Mouse (Mus musculus) spleen, postnatal 36 days (tissue): ENCODE measurements around the gene Atp8a2.

Source experiments
- DNase-seq, 2 experiments: peaks; one replicate each; pipeline ENCODE4 v3.0.0; 2022; ENCODE audit warnings: low spot score in 2 of 2, mixed read lengths in 1 of 2

The Atp8a2 gene

DNA sequence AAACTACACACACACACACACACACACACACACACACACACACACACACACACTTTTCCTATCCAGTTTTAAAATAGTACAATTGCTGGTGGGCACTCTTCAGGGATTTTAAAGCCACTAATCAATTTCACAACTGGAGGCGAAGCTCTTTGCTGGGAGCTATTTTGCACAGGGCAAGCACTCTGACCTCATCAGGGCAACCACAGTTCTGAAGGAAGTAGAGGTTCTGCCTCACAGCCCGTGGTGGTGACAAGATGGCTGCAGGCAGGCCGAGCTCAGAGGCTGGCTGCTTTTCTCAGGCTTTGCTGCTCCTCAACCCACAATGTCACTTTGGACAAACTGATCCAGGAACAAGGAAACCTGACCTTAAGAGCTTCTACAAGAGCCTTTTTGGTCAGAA, 590.0 kb downstream of the Atp8a2 start:
- DNase-seq: no peak

DNA sequence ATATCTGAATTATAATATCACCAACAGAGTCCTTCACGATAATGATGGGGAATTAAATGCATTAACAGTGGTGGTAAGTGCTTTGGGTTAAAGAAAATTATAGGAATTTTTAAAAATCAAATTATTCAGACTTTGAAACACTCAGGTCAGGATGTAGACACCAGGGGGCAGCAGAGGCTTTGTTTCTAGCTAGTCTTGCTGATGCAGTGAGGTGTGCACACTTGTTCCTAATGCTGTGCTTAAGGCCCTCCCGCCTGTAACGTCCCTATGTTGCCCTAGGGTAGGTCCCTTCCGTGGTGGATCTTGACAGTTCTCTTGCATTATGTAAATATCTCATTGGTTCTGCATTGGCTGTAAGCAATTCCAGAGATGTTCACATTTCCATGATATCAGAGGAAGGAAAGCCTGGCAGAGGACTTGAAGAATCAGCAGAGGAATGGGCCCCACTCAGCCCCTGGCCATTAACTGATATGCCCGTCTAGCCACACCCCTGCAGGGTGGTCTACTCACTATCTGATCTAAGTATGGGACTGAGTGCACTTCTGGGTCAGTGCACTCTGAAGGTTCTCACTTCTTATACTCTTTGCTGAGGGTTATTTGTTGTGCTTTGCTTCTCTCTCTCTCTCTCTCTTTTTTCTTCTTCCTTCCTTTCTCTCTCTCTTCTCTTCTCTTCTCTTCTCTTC, 591.2 kb downstream of the Atp8a2 start:
- peak; percentile 48 for DNase-seq

DNA sequence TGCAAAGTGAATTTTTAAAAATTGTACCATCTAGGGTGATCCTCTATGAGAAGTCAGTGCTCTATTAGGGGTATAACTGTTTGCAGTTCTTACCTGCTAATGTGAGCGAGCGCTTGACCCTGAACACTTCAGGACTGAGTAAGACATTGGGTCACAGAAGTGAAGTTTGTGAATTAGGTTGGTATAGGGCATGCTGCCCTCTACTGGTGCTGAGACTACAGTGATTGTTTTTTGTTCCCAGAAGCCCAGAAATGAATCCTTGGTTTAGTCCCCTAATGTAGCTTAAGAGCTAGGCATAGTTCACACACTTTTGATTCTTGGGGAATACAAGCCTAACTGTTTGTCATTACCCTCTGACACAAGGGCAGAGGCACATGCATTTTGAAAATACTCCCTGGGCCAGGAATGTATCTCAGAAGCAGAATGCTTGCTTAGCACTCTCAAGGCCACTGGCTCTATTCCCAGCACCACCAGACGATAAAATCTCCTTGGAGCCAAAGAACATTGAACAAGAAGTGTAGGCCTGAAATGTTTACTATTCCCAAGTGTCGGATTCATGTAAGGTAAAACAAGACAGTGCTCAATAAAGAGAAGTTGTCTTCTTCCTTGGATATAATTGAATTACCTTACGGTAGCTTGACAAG, 592.9 kb downstream of the Atp8a2 start:
- DNase-seq: no peak

DNA sequence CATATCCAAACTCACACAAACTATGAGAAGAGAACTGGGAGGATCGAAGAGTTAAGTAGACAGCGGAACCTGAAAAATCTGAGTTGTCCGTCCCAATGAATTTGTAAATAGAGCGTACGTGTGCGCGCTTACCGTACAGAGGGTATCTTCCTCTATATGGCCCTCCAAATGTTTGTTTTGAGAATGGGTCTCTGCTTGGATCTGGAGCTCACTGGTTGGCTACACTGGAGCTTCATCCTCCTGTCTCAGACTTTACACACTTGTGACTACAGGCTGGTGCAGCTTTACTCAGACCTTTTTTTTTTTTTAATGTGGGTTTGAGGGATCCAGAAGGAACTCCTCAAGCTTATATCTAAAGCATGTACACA, 598.7 kb downstream of the Atp8a2 start:
- no peak for DNase-seq

DNA sequence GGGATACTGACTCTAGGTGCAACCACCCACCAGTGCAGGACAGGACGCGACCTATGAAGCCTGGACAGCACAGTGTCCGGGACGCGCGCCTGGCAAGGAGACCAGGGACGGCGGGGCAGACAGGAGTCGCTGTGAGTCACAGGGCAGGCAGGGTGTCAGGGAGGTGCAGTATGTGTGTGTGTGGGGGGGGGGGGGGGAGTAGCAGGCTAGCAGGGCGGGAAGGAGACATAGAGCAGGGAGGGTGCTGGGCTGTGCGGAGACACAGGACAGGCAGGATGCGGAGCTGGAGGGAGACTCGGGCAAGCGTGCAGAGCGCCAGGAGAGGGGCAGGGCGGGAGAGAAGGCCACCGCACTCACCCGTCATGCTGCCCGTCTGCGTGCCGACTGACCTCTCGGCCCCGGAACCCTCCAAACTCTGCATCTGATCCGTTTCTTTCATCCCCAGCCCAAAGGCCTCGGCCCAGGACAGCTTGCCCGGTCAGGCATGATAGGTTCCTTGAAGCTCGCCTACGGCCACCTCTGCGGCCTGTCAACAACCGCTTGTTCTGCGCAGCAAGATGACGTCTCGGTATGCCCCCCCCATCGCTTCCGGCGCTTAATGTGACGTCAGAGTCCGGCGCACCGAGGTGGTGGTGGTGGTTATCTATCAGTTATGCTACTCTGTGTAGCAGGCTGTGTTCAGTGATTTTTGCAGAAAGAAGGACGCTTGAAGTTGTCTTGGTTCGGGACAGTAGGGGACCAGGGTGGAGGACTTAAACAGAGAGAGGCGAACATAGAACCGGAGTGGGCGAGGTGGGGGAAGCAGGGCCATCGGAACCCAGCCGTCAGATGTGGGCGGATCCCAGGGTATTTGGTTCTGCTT, 599.4 kb downstream of the Atp8a2 start, which contains the start of gene Cdadc1:
Gene Cdadc1 (minus strand): TSS at position 562 of the 862 bp plus-strand sequence.
- DNase-seq: peak; percentile 88 to 92

DNA sequence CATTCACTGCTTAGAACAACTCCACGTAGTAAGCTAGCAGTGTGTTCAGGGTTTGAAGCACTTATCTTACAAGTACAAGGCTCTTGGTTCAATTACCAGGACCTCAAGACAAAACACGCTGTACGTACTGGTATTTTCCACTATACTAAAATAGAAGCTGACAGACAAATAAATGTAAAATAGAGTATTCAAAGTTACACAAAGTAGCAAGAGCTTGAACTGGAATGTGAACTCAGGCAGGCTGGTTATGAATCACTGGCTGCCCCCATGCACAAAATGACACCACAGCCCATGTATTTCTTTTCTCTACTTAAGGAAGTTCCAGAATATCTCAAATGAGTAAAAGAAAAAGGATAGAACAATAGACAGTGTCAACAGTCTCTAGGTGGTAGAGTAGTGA, 602.0 kb downstream of the Atp8a2 start:
- DNase-seq: no peak

DNA sequence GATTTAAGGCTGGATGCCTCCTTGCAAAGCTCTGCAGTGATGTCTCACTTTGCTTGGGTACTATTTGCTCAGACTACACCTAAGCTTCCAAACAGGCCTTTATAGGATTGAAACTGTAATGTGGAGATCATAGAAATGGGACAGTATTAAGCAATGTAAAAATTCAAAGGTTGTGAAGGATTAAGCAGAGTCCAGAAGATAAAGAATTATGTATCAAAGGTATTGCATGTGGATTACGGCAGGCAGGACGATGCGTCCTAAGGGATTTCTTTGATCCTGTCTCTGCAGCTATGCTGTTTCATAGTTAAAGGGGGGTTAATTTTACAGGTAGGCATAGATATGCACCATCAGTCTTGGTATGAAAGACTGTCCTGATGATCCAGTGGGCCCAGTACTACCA, 604.4 kb downstream of the Atp8a2 start:
- no peak for DNase-seq

DNA sequence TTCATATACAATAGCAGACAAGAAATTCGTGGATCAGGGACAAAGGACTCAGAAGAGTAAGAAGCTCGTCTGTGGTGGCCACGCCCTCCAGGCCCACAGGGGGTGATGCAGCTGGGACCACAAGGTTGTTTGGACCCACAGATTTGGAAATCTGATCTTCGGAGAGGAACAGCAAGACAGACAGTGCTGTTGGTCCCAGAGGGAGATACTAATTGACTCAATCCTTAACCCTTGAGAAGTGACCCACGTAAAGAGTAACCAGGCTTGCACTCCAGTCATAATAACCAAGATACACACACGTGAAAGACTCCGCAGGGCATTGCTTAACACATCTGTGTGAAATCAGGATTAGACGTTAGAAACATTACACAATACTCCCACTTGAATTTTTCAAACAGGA, 605.1 kb downstream of the Atp8a2 start:
- DNase-seq: no peak

DNA sequence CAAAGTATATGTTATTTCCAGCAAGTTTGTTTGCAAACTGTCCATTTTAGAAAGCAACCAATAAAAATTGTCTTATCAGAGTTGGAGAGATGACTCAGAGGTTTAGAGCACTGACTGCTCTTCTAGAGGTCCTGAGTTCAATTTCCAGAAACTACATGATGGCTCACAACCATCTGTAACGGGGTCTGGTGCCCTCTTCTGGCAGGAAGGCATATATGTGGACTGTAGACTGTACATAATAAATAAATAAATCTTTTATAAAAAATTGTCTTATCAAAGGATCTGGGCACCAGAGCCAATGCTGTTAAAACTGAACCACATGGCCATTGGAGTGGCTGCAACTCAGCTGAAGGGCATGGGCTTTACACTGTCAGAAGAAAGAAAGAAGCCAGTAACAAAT, 606.4 kb downstream of the Atp8a2 start:
- peak in 1 of 2 experiments; percentile 18 for DNase-seq
